Mouse (Mus musculus) heart, postnatal 0 days (tissue): ENCODE measurements around the gene Shc3. TPM values are rescaled to one million over a fixed set of nuclear protein-coding genes. Genes with fewer than 3 reads are reported as not detected.

Experiments
- ATAC-seq: fragments of 200-750 bp; cut with Nextera tagmentation; 2 replicates; pipeline ENCODE4 v1.8.0; 2017; ENCODE audit warnings: low read depth, moderate number of reproducible peaks, moderate library complexity; ENCODE audit not compliant: insufficient read depth
- DNase-seq: peaks from one replicate; pipeline ENCODE4 v3.0.0-alpha.2; 2016; ENCODE audit warnings: low spot score
- H3K27ac ChIP-seq: fragments of 300-500 bp; sonication (generic); 2 replicates; pipeline ENCODE4 v1.5.1; 2014; ENCODE audit warnings: low read depth, mild to moderate bottlenecking
- H3K27me3 ChIP-seq: fragments of 300-500 bp; sonication (generic); 2 replicates; pipeline ENCODE4 v1.6.1; 2014; ENCODE audit warnings: low read length, mixed read lengths; ENCODE audit not compliant: control insufficient read depth, insufficient read depth
- H3K36me3 ChIP-seq: fragments of 300-500 bp; sonication (generic); replicated peaks from 2 replicates; pipeline ENCODE4 v1.6.1; 2014; ENCODE audit warnings: low read length, mixed read lengths; ENCODE audit not compliant: control insufficient read depth, insufficient read depth
- H3K4me1 ChIP-seq: fragments of 300-500 bp; sonication (generic); 2 replicates; pipeline ENCODE4 v1.6.1; 2014; ENCODE audit warnings: antibody characterized with exemption; ENCODE audit not compliant: control insufficient read depth, insufficient read depth
- H3K4me2 ChIP-seq: fragments of 300-500 bp; sonication (generic); 2 replicates; pipeline ENCODE4 v1.6.1; 2014; ENCODE audit warnings: low read depth, mild to moderate bottlenecking, low read length, moderate library complexity
- H3K4me3 ChIP-seq: fragments of 300-500 bp; sonication (generic); 2 replicates; pipeline ENCODE4 v1.5.1; 2014; ENCODE audit warnings: low read depth, low read length
- H3K9ac ChIP-seq: fragments of 300-500 bp; sonication (generic); replicated peaks from 2 replicates; pipeline ENCODE4 v1.6.1; 2014; ENCODE audit warnings: low read depth, low read length, mixed read lengths
- H3K9me3 ChIP-seq: fragments of 300-500 bp; sonication (generic); replicated peaks from 2 replicates; pipeline ENCODE4 v1.6.1; 2016; ENCODE audit warnings: low read length; ENCODE audit not compliant: control insufficient read depth
- CTCF ChIP-seq: IDR thresholded peaks from 2 replicates; pipeline ENCODE4 v1.5.1; 2016; ENCODE audit warnings: antibody characterized with exemption, control low read depth, low read depth
- EP300 ChIP-seq: IDR thresholded peaks from 2 replicates; pipeline ENCODE4 v1.6.1; 2016; ENCODE audit warnings: antibody characterized with exemption, low read depth
- WGBS: fragments of 180-500 bp; shearing (Covaris S2); extraction: QIAGEN DNeasy Blood & Tissue Kit; methylation state at CpG from one replicate; pipeline ENCODE4 v1.1.7; 2014; 5-methylcytosine and 5-hydroxymethylcytosine counted together
- polyA plus RNA-seq: library from polyadenylated mRNA; unstranded; fragments of >200 nt; fragmentation: Nextera tagmentation; extraction: Ambion mirVana; gene quantifications from 2 replicates; pipeline ENCODE4 v1.2.1, GENCODE M21; 2015
- total RNA-seq: library from RNA; depleted of rRNA; stranded (reverse); fragments of >200 nt; gene quantifications from 2 replicates; pipeline ENCODE4 v1.2.3, GENCODE M21; 2014; ENCODE audit warnings: low replicate concordance

Gene Shc3
- total and polyA plus RNA-seq, 2 experiments from 2014 or later = 0.12 to 2.1 TPM

DNA sequence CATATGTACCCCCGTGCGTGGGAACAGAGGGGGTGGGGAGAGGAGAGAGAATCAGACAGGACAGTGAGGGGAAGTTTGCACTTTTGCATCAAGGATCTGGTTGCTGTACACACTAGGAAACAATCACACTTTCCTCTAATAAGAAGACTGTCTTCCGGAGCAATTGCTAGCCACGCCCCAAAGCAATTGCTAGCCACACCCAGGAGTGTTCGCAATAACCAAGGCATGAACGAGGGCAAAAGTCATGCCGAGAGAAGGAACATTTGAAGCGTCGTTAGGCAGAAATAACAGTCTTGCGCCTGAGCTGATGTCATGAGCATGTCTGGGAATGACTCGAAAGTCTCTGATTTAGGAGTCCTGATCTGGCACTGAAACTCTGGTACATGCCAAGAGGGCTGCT is 15.9 kb downstream of the Shc3 start:
- H3K9ac ChIP-seq = no peak overlapping the region
- no peak for DNase-seq
- H3K4me2 ChIP-seq = no peak overlapping the region
- no peaks in the 10 kb centered on the region for H3K36me3 ChIP-seq
- TF ChIP-seq CTCF (no peak), EP300 (no peak)
- no peak overlapping the region for H3K4me3 ChIP-seq
- no peak overlapping the region for H3K27ac ChIP-seq
- no peaks in the 10 kb centered on the region for H3K27me3 ChIP-seq
- no peaks in the 10 kb centered on the region for H3K4me1 ChIP-seq
- 77% methylated on average over 11 of the region's 11 CpGs for WGBS
- H3K9me3 ChIP-seq = no peaks in the 10 kb centered on the region
- ATAC-seq = no peak

DNA sequence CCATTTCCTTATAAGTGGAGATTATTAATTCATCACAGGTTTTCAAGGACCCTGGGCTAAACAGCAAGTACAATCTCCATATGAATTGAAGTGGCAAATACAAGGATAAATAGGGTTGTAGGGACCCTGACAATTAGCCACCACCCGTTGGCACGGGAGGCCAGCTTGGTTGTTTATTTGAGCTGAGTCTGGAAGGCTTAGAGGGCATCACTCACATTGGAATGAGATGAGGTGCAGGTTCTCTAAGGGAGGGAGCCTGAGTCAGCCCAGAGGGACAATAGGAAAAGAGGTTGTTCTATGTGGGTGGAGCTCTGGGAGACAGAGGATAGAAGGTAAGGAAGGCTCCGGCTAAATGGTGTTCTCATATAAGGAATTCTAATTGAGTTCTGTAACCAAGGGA is 17.0 kb downstream of the Shc3 start:
- H3K27me3 ChIP-seq = no peaks in the 10 kb centered on the region
- ATAC-seq (no peak), DNase-seq (no peak)
- H3K9me3 ChIP-seq = no peaks in the 10 kb centered on the region
- no peak overlapping the region for H3K27ac ChIP-seq
- no peaks in the 10 kb centered on the region for H3K4me1 ChIP-seq
- no peak overlapping the region for H3K4me3 ChIP-seq
- TF ChIP-seq EP300 = no peak
- TF ChIP-seq CTCF = no peak
- WGBS = 74% methylated on average over 3 of the region's 3 CpGs
- H3K36me3 ChIP-seq = no peaks in the 10 kb centered on the region
- H3K4me2 ChIP-seq = no peak overlapping the region
- no peak overlapping the region for H3K9ac ChIP-seq

DNA sequence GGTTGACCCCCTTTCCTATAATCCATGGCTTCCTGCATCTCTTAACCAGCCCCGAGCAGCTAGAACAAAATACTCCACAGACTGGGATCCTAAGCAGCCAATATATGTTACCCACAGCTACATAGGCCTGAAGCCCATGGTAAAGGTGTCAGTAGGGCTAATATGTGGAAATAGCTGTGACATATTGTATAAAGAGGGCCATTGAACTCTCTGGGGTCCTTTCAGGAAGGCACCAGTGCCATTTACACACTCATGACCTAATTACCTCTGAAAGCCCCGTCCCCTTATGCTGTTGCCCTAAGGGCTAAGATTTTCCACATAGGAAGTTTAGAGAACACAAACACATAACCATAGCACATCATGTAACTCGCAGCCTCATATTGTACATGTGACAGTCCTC is 17.4 kb downstream of the Shc3 start:
- Histone ChIP-seq H3K36me3 (no peaks in the 10 kb centered on the region), H3K27ac (no peak overlapping the region), H3K4me1 (no peaks in the 10 kb centered on the region), H3K9ac (no peak overlapping the region), H3K27me3 (no peaks in the 10 kb centered on the region), H3K9me3 (no peaks in the 10 kb centered on the region), H3K4me3 (no peak overlapping the region), H3K4me2 (no peak overlapping the region)
- 77% methylated on average over 3 of the region's 3 CpGs for WGBS
- no peak for ATAC-seq
- no peak for DNase-seq
- no peak for TF ChIP-seq EP300
- TF ChIP-seq CTCF = no peak

DNA sequence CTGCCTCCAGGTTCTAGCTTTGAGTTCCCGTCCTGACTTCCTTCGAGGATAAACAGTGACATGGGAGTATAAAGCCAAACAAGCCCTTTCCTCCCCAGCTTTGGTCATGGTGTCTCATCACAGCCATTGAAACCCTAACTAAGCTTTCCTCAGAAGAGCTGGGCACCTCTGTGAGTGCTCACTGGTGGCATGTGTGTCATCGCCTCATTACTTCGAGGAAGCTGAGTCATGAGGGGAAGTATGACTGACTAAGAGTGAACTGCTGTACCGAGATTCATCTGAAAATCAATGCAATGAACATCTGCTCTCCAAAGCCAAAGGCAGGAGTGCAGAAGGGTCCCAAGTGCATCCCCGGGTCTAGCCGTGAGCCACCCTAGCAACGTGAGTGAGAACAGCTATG is 29.4 kb downstream of the Shc3 start:
- Histone ChIP-seq H3K4me3 (no peak overlapping the region), H3K4me1 (no peaks in the 10 kb centered on the region), H3K9ac (no peak overlapping the region), H3K4me2 (no peak overlapping the region), H3K27me3 (no peaks in the 10 kb centered on the region), H3K9me3 (0 out of 2 replicates have a peak, but pooled peaks cover 4% of the 10 kb centered on the region), H3K36me3 (no peaks in the 10 kb centered on the region), H3K27ac (no peak overlapping the region)
- no peak for ATAC-seq
- 77% methylated on average over 8 of the region's 8 CpGs for WGBS
- no peak for DNase-seq
- TF ChIP-seq EP300 (no peak), CTCF (no peak)

DNA sequence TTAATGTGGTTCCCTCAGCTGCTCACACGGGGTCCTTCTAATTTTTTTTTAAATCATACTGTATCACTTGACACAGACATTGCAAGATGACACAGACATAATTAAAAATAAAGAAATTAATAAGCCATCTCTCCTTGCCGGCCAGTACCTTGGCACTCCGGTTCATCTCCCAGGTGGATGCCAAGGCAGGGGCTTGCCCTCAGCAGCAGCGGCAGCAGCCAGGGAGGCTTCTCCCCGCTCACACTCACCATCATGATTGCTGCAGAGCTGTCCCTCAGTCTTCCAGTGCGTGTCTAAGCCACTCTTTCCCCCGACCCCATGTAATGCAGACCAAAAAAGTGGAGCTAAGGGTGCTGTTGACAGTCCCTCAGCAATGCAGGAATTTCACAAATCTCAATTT is 33.9 kb downstream of the Shc3 start:
- no peak for DNase-seq
- Histone ChIP-seq H3K4me3 (no peak overlapping the region), H3K27me3 (no peaks in the 10 kb centered on the region), H3K9ac (no peak overlapping the region), H3K4me1 (no peaks in the 10 kb centered on the region), H3K36me3 (no peaks in the 10 kb centered on the region), H3K9me3 (no peaks in the 10 kb centered on the region), H3K27ac (no peak overlapping the region), H3K4me2 (no peak overlapping the region)
- no peak for ATAC-seq
- 80% methylated on average over 7 of the region's 7 CpGs for WGBS
- TF ChIP-seq EP300 (no peak), CTCF (no peak)

DNA sequence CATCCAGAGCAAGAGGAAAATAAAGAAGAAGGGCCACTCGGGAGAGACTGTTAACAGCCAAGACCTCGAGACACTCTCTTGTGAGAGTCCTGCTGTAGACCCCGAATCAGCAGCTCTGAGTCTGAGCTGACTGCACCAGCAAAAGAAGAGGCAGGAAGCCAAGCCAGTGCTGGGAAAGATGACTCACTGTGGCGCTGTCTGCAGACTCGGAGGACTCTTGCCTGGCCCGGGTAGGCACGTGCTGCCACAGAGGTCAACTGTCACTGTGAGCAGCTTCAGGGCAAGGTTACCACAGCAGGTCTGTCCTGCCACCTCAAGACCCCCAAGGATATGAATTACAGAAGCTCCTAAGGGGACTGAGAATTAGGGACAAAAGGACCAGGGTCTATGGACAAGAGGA is 42.7 kb downstream of the Shc3 start:
- Histone ChIP-seq H3K36me3 (no peaks in the 10 kb centered on the region), H3K4me1 (no peaks in the 10 kb centered on the region), H3K9me3 (no peaks in the 10 kb centered on the region), H3K27ac (no peak overlapping the region), H3K27me3 (no peaks in the 10 kb centered on the region), H3K9ac (no peak overlapping the region), H3K4me3 (no peak overlapping the region), H3K4me2 (no peak overlapping the region)
- TF ChIP-seq CTCF = no peak; the same call in 1 of the 2 replicates
- DNase-seq (peak; percentile 46), ATAC-seq (peak; percentile 64; the same call in 1 of the 2 replicates)
- WGBS = 10% methylated on average over 7 of the region's 7 CpGs
